Mouse (Mus musculus): ENCODE results near the gene Ilvbl. TPM values are rescaled to one million over a fixed set of nuclear protein-coding genes. Genes with fewer than 3 reads are reported as not detected.

Gene Ilvbl
- polyA plus RNA-seq, 1 experiment from 2014 or later, result 69.9 TPM

Small RNA genes within 50 kb of the gene (microRNA-seq; reads per million reads assigned to microRNA genes)
- not detected for gene Gm27541

Other genes starting within 250 kb of the Ilvbl start
- gene Agpat3, start 221.9 kb upstream of the Ilvbl start, polyA plus RNA-seq (2015; fragmentation: Nextera tagmentation; extraction: Ambion mirVana), result 83.5 and 86.4 TPM in 2 replicates
- gene Rrp1, start 161.3 kb upstream of the Ilvbl start, polyA plus RNA-seq (2015; fragmentation: Nextera tagmentation; extraction: Ambion mirVana), result 402 and 403 TPM in 2 replicates
- 90.9 and 95.0 TPM in 2 replicates for gene Cstb, start 148.7 kb upstream of the Ilvbl start, polyA plus RNA-seq (2015; fragmentation: Nextera tagmentation; extraction: Ambion mirVana)
- gene Pdxk, start 109.4 kb upstream of the Ilvbl start, polyA plus RNA-seq (2015; fragmentation: Nextera tagmentation; extraction: Ambion mirVana), result 46.5 and 49.8 TPM in 2 replicates
- not detected in 2 replicates for gene Olfr1358, start 56.9 kb upstream of the Ilvbl start, polyA plus RNA-seq (2015; fragmentation: Nextera tagmentation; extraction: Ambion mirVana)
- 3.1 and 4.2 TPM in 2 replicates for gene Syde1, start 17.6 kb downstream of the Ilvbl start, polyA plus RNA-seq (2015; fragmentation: Nextera tagmentation; extraction: Ambion mirVana)
- gene Olfr1357, start 43.7 kb downstream of the Ilvbl start, polyA plus RNA-seq (2015; fragmentation: Nextera tagmentation; extraction: Ambion mirVana), result not detected in 2 replicates
- not detected in 2 replicates for gene Casp14, start 143.9 kb downstream of the Ilvbl start, polyA plus RNA-seq (2015; fragmentation: Nextera tagmentation; extraction: Ambion mirVana)
- 0.39 and 0.65 TPM in 2 replicates for gene Ccdc105, start 178.7 kb downstream of the Ilvbl start, polyA plus RNA-seq (2015; fragmentation: Nextera tagmentation; extraction: Ambion mirVana)
- 27.3 and 29.8 TPM in 2 replicates for gene Slc1a6, start 206.2 kb downstream of the Ilvbl start, polyA plus RNA-seq (2015; fragmentation: Nextera tagmentation; extraction: Ambion mirVana)

Data from hindbrain, embryonic 15.5 days (tissue).